Mouse (Mus musculus): Measurements from ENCODE around the gene Clhc1.

- no peak for TF ChIP-seq CTCF (IDR thresholded peaks at IDR 0.05; ENCODE audit: low read depth)
- TF ChIP-seq EP300 (IDR thresholded peaks at IDR 0.05; ENCODE audit: low read depth) = no peak
These were observed 75.6 kb downstream of the Clhc1 start for GRCm38 (mm10) chr11:29623327-29623726.
